Mouse (Mus musculus) adrenal gland, postnatal 0 days (tissue): ENCODE results near the gene Adamts18. TPM values are rescaled to one million over a fixed set of nuclear protein-coding genes. Genes with fewer than 3 reads are reported as not detected.

Experiments used
- polyA plus RNA-seq: library from polyadenylated mRNA; unstranded; fragments of >200 nt; fragmentation: Nextera tagmentation; extraction: Ambion mirVana; gene quantifications from 2 replicates; pipeline ENCODE4 v1.2.1, GENCODE M21; 2015

The Adamts18 gene
- 0.19 and 0.88 TPM in 2 replicates for polyA plus RNA-seq

GRCm38 (mm10) chr8:113848653-113849135, at the start of gene Adamts18:
Gene Adamts18, minus strand, starts transcription at chr8:113848738.

Other genes starting within 250 kb of the Adamts18 start
- 5.4 and 6.2 TPM in 2 replicates for gene Mon1b, start 213.2 kb downstream of the Adamts18 start, polyA plus RNA-seq
- not detected in 2 replicates for gene Syce1l, start 205.5 kb downstream of the Adamts18 start, polyA plus RNA-seq